Mouse (Mus musculus) neural tube, embryonic 12.5 days (tissue): ENCODE measurements around the gene Nudcd3. TPM values are rescaled to one million over a fixed set of nuclear protein-coding genes. Genes with fewer than 3 reads are reported as not detected.

Experiments used
- ATAC-seq: fragments of 200-750 bp; cut with Nextera tagmentation; 2 replicates; pipeline ENCODE4 v1.8.0; 2017; ENCODE audit warnings: low read depth, mild to moderate bottlenecking, moderate TSS enrichment, moderate library complexity; ENCODE audit not compliant: low FRiP score
- H3K27ac ChIP-seq: fragments of 300-500 bp; sonication (generic); 2 replicates; pipeline ENCODE4 v1.5.1; 2016
- H3K27me3 ChIP-seq: fragments of 300-500 bp; sonication (generic); replicated peaks from 2 replicates; pipeline ENCODE4 v1.6.1; 2016; ENCODE audit warnings: mild to moderate bottlenecking
- H3K36me3 ChIP-seq: fragments of 300-500 bp; sonication (generic); 2 replicates; pipeline ENCODE4 v1.6.1; 2016; ENCODE audit warnings: mild to moderate bottlenecking
- H3K4me1 ChIP-seq: fragments of 300-500 bp; sonication (generic); 2 replicates; pipeline ENCODE4 v1.6.1; 2016
- H3K4me2 ChIP-seq: fragments of 300-500 bp; sonication (generic); replicated peaks from 2 replicates; pipeline ENCODE4 v1.6.1; 2016; ENCODE audit warnings: mild to moderate bottlenecking
- H3K4me3 ChIP-seq: fragments of 300-500 bp; sonication (generic); 2 replicates; pipeline ENCODE4 v1.5.1; 2016
- H3K9ac ChIP-seq: fragments of 300-500 bp; sonication (generic); 2 replicates; pipeline ENCODE4 v1.6.1; 2016; ENCODE audit warnings: mild to moderate bottlenecking
- H3K9me3 ChIP-seq: fragments of 300-500 bp; sonication (generic); 2 replicates; pipeline ENCODE4 v1.6.1; 2016; ENCODE audit warnings: mild to moderate bottlenecking
- WGBS: fragments of 180-500 bp; shearing (Covaris S2); methylation state at CpG from one replicate; pipeline ENCODE4 v1.1.7; 2016; 5-methylcytosine and 5-hydroxymethylcytosine counted together
- polyA plus RNA-seq: library from polyadenylated mRNA; unstranded; fragments of >200 nt; fragmentation: Nextera tagmentation; extraction: Ambion mirVana; gene quantifications from 2 replicates; pipeline ENCODE4 v1.2.1, GENCODE M21; 2016

Gene Nudcd3
- polyA plus RNA-seq, 1 experiment from 2014 or later, result 58.8 TPM

DNA sequence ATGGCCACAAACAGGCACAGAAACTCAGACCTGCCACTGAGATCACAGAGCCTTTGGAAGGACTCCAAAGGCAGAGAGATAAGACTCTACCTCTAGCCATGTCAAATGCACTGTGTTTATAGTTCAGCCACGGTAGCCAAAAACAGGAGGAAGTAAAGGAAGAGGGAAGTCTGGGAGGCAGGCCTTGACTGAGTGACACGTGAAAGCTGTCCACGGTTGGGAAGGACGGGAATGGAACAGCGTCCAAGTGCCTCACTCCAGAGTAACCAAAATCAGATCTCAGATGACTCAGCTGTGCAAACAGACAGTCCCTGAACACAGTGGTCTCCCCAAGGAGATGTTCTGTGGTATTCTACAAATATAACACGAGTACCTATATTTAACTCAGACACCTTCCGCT lies 25.5 kb downstream of the Nudcd3 start:
- no peak for ATAC-seq
- Histone ChIP-seq H3K36me3 (no peaks in the 10 kb centered on the region), H3K9ac (no peak overlapping the region), H3K4me3 (no peak overlapping the region), H3K4me2 (no peak overlapping the region), H3K27me3 (no peaks in the 10 kb centered on the region), H3K4me1 (peaks cover 18% of the 10 kb centered on the region; the same call in 1 of the 2 replicates), H3K9me3 (no peaks in the 10 kb centered on the region), H3K27ac (no peak overlapping the region)
- WGBS, result 85% methylated on average over 7 of the region's 7 CpGs

DNA sequence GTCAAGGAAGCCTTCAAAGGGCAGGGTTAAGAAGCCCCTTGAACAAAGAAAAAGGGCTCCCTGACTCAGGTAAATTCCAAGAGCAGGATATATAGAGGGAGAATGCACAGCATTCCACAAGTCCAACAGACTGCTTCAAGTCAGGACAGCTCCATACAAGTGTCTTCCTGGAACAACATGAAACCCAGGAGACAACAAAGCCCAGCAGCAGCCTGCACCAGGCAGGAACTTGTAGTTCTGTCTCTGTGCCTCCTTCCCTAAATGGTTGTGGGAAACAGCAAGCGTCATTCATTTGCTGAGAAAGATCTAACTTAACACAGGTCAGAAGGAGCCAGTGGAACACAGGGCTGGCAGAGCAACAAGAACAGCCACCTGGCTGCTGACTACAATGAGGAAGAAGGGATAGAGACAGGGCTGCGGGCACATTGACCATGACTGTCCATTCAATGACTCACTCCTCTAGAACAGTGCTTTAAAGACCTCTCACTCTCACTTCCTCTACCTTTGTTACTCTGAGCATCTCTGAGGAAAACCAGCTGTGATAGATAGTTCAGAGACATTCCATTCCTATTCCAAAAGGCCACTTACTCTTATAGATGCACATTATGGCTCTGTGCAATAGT lies 31.1 kb downstream of the Nudcd3 start:
- H3K4me2 ChIP-seq, result no peak overlapping the region
- no peaks in the 10 kb centered on the region for H3K4me1 ChIP-seq
- no peaks in the 10 kb centered on the region for H3K27me3 ChIP-seq
- no peak overlapping the region for H3K9ac ChIP-seq
- H3K9me3 ChIP-seq, result no peaks in the 10 kb centered on the region
- no peak overlapping the region for H3K27ac ChIP-seq
- no peak for ATAC-seq
- WGBS, result 84% methylated on average over 2 of the region's 2 CpGs
- no peak overlapping the region for H3K4me3 ChIP-seq
- H3K36me3 ChIP-seq, result no peaks in the 10 kb centered on the region

DNA sequence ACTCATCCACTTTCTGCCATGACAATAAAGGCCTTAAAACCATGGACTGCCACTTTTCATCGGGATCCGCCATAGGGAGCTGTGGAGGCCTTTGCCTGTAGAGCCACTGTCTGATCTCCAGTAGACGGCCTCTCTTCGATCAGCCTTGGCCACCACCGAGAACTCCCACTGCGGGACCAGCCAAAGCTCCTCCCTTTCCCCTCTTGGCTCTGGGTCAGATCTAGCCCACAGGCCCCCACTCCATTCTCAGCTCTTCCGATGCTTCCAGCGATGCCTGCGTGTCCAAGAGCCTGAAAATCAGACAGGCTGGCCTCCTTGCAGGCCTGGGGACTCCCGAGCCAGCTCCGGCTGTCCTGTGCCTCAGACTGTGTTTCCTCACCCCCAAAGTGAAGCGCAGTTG lies 33.9 kb downstream of the Nudcd3 start:
- ATAC-seq, result no peak
- H3K9me3 ChIP-seq, result no peaks in the 10 kb centered on the region
- no peak overlapping the region for H3K4me2 ChIP-seq
- H3K4me3 ChIP-seq, result no peak overlapping the region
- no peak overlapping the region for H3K9ac ChIP-seq
- no peak overlapping the region for H3K27ac ChIP-seq
- no peaks in the 10 kb centered on the region for H3K4me1 ChIP-seq
- H3K27me3 ChIP-seq, result no peaks in the 10 kb centered on the region
- WGBS, result 94% methylated on average over 12 of the region's 12 CpGs
- no peaks in the 10 kb centered on the region for H3K36me3 ChIP-seq

DNA sequence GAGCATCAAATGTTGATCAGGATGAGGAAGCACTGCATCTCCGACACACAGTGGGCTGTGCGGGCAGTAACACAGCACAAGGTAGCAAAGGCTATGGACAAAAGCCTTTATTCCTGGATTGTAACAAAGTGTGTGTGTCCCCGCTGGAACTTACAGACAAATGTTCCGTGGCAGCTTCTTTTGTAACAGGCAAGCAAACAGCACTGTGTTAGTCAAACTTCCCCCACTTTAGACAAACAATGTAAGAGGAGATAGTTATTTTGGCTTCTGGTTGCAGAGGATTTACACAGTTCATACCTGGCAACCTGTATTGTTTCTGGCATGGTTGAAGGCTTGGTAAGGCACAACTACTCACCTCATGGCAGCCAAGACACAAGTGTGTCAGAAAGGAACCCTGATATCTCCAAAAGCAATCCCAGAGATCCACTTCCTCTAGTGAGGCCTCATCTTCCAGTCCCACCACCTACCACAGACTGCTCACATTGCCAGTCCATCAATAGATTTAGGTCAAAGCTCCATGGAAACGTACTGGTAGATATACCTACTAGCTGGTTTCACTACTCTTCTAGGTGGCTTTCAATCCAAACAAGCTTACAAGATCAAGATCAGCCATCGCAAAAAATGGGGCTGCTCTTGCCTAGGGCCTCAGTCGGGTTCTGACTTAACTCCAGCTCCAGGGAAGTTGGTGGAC lies 34.7 kb downstream of the Nudcd3 start:
- 96% methylated on average over 7 of the region's 7 CpGs for WGBS
- H3K27ac ChIP-seq, result no peak overlapping the region
- ATAC-seq, result no peak
- H3K4me3 ChIP-seq, result no peak overlapping the region
- no peaks in the 10 kb centered on the region for H3K4me1 ChIP-seq
- H3K9ac ChIP-seq, result no peak overlapping the region
- no peak overlapping the region for H3K4me2 ChIP-seq
- H3K27me3 ChIP-seq, result no peaks in the 10 kb centered on the region
- H3K36me3 ChIP-seq, result no peaks in the 10 kb centered on the region
- no peaks in the 10 kb centered on the region for H3K9me3 ChIP-seq

DNA sequence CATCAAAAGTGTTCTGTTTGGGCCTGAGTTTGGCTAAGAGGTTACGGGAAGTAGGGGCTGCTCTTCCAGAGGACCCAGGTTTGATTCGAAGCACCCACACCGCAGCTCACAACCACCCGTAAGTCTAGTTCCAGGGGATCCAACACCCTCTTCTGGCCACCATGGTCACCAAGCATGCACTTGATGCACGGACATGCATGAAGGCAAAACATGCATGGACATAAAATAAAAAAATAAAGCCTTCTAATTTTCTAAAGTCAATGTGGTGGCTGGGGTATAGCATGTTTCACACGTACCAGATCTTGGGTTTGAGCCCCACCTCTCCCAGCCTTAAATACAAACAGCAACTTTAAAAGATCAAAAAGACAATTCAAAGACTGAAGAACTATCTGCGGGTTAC lies 35.4 kb downstream of the Nudcd3 start:
- H3K4me3 ChIP-seq, result no peak overlapping the region
- no peaks in the 10 kb centered on the region for H3K36me3 ChIP-seq
- no peak overlapping the region for H3K4me2 ChIP-seq
- no peak for ATAC-seq
- H3K27me3 ChIP-seq, result no peaks in the 10 kb centered on the region
- no peaks in the 10 kb centered on the region for H3K9me3 ChIP-seq
- no peak overlapping the region for H3K27ac ChIP-seq
- 97% methylated on average over 7 of the region's 7 CpGs for WGBS
- H3K9ac ChIP-seq, result no peak overlapping the region
- no peaks in the 10 kb centered on the region for H3K4me1 ChIP-seq

DNA sequence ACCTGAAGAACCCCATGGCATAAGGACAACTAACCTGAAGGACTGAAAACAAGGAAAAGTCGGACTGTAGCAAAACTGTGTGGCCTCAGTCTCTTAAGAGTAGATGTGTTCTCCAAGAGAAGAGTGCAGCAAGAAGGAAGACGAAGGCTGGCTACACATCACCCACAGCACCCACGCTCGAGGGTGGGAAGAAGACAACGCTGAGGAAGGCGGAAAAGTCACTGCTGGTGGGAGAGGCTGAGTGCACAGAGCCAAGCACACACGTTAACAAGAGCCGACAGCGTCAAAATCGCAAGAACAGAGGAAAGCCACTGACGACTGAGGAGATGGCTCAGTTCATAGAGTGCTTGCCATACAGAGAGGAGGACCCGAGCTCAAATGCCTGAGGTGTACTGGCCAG lies 36.5 kb downstream of the Nudcd3 start:
- H3K9ac ChIP-seq, result no peak overlapping the region
- WGBS, result 93% methylated on average over 12 of the region's 12 CpGs
- no peaks in the 10 kb centered on the region for H3K4me1 ChIP-seq
- ATAC-seq, result no peak
- H3K27ac ChIP-seq, result no peak overlapping the region
- H3K4me2 ChIP-seq, result no peak overlapping the region
- H3K36me3 ChIP-seq, result no peaks in the 10 kb centered on the region
- no peak overlapping the region for H3K4me3 ChIP-seq
- H3K9me3 ChIP-seq, result no peaks in the 10 kb centered on the region
- H3K27me3 ChIP-seq, result no peaks in the 10 kb centered on the region

DNA sequence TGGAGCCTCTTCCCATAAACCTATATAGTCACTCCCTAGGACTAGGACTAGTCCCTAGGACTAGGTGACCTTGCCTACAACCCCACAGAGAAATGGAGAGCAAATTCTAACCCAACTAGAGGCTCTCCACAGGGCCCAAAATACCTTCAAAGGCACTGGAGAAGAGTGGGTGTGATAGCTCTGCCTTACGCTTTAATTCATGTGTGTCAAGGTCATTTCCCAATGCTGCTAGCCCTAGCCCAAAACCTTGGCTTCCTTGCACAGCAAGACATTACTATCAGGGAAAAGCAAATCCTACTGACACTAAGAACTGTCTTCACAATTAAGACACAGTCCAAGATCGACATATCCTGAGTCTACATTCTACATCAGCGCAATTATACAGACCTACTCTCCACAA lies 37.2 kb downstream of the Nudcd3 start:
- ATAC-seq, result no peak
- H3K27me3 ChIP-seq, result no peaks in the 10 kb centered on the region
- WGBS, result 95% methylated on average over 3 of the region's 3 CpGs

DNA sequence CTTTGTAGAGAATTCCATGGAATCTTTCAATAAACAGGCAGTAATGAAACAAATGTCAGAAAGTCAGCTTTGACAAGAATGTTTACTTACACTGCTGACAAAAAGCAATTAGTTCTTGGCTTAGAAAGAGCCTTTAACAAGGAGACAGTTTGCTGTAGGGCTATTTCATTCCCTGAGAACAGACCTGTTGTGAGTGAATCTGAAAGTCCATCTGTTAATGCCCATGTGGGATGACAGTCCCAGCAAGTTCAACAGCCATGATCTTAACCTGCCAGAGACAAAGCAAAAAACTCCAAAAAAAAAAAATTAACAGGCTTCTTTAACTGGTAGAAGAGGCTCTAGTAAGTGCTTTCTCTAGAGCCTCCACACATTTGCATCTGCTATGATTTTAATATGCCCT lies 38.7 kb downstream of the Nudcd3 start:
- Histone ChIP-seq H3K9ac (no peak overlapping the region), H3K4me1 (no peaks in the 10 kb centered on the region), H3K36me3 (no peaks in the 10 kb centered on the region), H3K27ac (no peak overlapping the region), H3K27me3 (no peaks in the 10 kb centered on the region), H3K4me2 (no peak overlapping the region), H3K4me3 (no peak overlapping the region), H3K9me3 (no peaks in the 10 kb centered on the region)
- ATAC-seq, result no peak

More for the DNA sequence above, 37.2 kb downstream of the Nudcd3 start:
- no peaks in the 10 kb centered on the region for H3K36me3 ChIP-seq
- no peaks in the 10 kb centered on the region for H3K9me3 ChIP-seq
- no peak overlapping the region for H3K4me2 ChIP-seq
- no peak overlapping the region for H3K27ac ChIP-seq
- no peak overlapping the region for H3K4me3 ChIP-seq
- no peak overlapping the region for H3K9ac ChIP-seq
- no peaks in the 10 kb centered on the region for H3K4me1 ChIP-seq

DNA sequence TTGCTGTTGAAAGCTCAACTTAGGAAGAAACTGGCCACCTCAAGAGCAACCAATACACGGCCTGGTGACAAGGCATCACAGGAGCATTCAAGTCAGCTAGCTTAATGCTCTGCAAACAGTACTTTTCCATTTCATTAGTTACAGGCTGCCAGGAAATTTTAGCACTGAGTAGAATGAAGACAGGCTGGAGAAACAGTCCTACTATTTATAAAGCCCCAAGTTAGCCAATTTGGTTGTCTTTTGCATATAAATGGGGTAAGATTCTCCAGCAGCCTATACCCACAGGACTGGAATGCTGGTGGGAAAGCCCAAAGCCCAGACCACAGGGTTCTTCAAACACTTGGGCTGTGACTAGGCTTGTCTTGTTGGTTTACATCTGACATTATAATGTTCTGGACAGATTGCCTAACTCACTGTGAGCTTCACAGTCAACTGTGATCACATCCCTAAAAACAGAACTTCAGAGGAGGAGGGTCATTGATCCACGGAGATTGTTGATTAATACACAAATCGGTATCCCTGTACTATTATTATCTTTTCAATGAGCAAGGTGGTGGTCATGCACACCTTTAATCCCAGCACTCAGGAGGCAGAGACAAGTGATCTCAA lies 39.4 kb downstream of the Nudcd3 start:
- H3K9me3 ChIP-seq, result no peaks in the 10 kb centered on the region
- no peak overlapping the region for H3K4me2 ChIP-seq
- ATAC-seq, result no peak
- H3K27ac ChIP-seq, result no peak overlapping the region
- H3K36me3 ChIP-seq, result no peaks in the 10 kb centered on the region
- no peak overlapping the region for H3K9ac ChIP-seq
- no peaks in the 10 kb centered on the region for H3K27me3 ChIP-seq
- 88% methylated on average over 3 of the region's 3 CpGs for whole genome bisulfite sequencing
- no peaks in the 10 kb centered on the region for H3K4me1 ChIP-seq
- no peak overlapping the region for H3K4me3 ChIP-seq

DNA sequence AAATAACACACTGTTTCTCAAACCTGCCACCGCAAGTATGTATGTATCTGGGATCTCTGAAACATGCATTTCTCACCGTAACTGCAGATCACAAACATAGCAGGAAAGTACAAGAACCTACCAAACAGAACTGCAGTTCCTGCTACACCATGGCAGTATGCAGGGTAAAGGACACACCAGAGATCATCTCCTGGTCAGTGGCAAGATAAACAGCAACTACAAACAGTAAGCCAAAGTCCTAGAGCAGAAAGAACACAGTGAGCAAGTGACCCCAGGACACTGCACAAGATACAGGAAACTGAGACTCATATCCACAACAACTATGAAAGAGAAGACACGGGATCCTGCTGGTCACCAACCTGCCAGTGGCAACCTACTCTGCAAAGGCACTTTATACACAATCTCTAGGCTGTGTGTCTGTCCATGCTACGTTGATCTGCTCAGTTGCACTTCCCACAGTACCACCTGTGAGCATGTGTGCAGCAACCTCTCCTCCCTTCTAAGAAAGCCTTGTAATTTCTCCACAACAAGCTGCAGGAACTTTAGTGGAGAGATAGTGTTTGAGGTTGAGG lies 40.4 kb downstream of the Nudcd3 start:
- Histone ChIP-seq H3K4me3 (no peak overlapping the region), H3K36me3 (no peaks in the 10 kb centered on the region), H3K9me3 (no peaks in the 10 kb centered on the region), H3K4me2 (no peak overlapping the region), H3K9ac (no peak overlapping the region), H3K27me3 (no peaks in the 10 kb centered on the region), H3K27ac (no peak overlapping the region), H3K4me1 (no peaks in the 10 kb centered on the region)
- WGBS, result 90% methylated on average over 4 of the region's 4 CpGs
- no peak for ATAC-seq

DNA sequence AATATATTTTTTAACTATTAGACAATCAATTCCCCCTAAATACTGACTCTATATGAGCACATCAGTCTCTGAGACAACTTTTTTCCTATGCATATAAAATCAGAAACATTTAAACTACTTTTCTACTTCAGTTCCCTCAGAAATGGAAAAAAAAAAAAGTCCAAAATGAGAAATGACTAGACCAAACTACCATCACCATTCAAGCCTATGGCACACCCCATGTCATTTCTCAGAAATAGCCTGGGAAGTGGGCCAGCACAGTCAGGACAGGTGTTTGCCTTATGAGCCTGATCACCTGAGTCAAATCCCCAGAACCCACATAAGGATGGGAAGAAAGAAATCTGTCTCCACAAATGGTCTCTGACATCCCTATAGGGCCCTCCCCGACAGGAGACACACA lies 41.7 kb downstream of the Nudcd3 start:
- 97% methylated on average over 1 of the region's 1 CpGs for WGBS
- no peak overlapping the region for H3K9ac ChIP-seq
- H3K27ac ChIP-seq, result no peak overlapping the region
- H3K4me3 ChIP-seq, result no peak overlapping the region
- H3K27me3 ChIP-seq, result no peaks in the 10 kb centered on the region
- no peaks in the 10 kb centered on the region for H3K9me3 ChIP-seq
- H3K4me2 ChIP-seq, result no peak overlapping the region
- H3K36me3 ChIP-seq, result no peaks in the 10 kb centered on the region
- H3K4me1 ChIP-seq, result peaks cover 4% of the 10 kb centered on the region; the same call in 1 of the 2 replicates
- no peak for ATAC-seq

DNA sequence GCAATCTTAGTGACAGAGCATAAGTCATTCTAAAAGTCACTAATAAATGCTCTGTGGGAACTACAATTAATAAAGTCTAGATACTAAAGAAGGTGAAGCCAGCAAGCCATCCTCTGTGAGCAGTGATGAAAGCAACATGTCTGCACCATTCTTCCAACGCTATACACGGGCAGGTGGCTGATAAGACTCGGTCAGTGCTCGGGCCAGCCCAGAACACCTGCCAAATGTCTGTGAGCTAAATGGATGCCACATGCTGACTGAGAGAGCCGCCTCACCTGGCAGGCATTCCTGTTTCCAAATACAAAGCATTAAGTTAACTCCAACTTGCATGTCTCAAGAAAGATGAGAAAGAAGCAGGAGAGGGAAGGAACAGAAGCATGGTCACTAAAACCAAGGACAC lies 43.1 kb downstream of the Nudcd3 start:
- Histone ChIP-seq H3K4me3 (no peak overlapping the region), H3K4me1 (peaks cover 4% of the 10 kb centered on the region; the same call in 1 of the 2 replicates), H3K9me3 (no peaks in the 10 kb centered on the region), H3K27me3 (no peaks in the 10 kb centered on the region), H3K27ac (no peak overlapping the region), H3K9ac (no peak overlapping the region), H3K4me2 (no peak overlapping the region), H3K36me3 (no peaks in the 10 kb centered on the region)
- 88% methylated on average over 5 of the region's 5 CpGs for WGBS
- ATAC-seq, result no peak
